Mouse (Mus musculus) left cerebral cortex, postnatal 36 days (tissue): ENCODE data around the gene Haus8. TPM values are rescaled to one million over a fixed set of nuclear protein-coding genes. Genes with fewer than 3 reads are reported as not detected.
"Not testable (repeated sequence)": the region's sequence is repeated elsewhere in the genome, so short reads cannot be mapped to it uniquely, and the experiment has no call there.

Experiments
- DNase-seq, 2 experiments: peaks; one replicate each; pipeline ENCODE4 v3.0.0; 2021 to 2022; ENCODE audit warnings: low spot score in 2 of 2, mixed read lengths in 1 of 2
- intact Hi-C: fragments of 180-260 bp; cut with DNase I; formaldehyde crosslinking; loops from one replicate; pipeline ENCODE4 v1.15.1; 2025
- total RNA-seq, 2 experiments: library from RNA; stranded (reverse); gene quantifications; 2 replicates each; pipeline ENCODE4 v1.2.3; 2021

The Haus8 gene
- total RNA-seq: 10 to 100 TPM; 12.3 to 15.8 TPM

GRCm38 (mm10) chr8:71272286-71273150 is at the start of gene Haus8, which contains the start of gene Myo9b:
Haus8 (minus strand) TSS chr8:71272934.
Myo9b (plus strand) TSS chr8:71272714.
- peak; percentile 95 to 97 for DNase-seq
- intact Hi-C loops: loop anchor here (5.0 kb wide), 1 partner anchor 365 kb away; the partner anchor contains the start of gene Map1s

GRCm38 (mm10) chr8:71319760-71320159 is 47.0 kb upstream of the Haus8 start:
- intact Hi-C loops, DNase-seq: not testable (repeated sequence)

- DNase-seq, intact Hi-C loops: not testable (repeated sequence)
These were observed 45.9 kb upstream of the Haus8 start for GRCm38 (mm10) chr8:71318610-71319009.

- no peak for DNase-seq
- intact Hi-C loops: no loop called here
These were observed 43.8 kb upstream of the Haus8 start for GRCm38 (mm10) chr8:71316486-71317031.

- DNase-seq: no peak
These were observed 43.2 kb upstream of the Haus8 start for GRCm38 (mm10) chr8:71315972-71316371.

GRCm38 (mm10) chr8:71313951-71314350 is 41.2 kb upstream of the Haus8 start:
- intact Hi-C loops: no loop called here
- DNase-seq: no peak

More at GRCm38 (mm10) chr8:71315972-71316371, 43.2 kb upstream of the Haus8 start:
- intact Hi-C loops: no loop called here

- DNase-seq: no peak
These were observed 40.0 kb upstream of the Haus8 start for GRCm38 (mm10) chr8:71312700-71313099.

GRCm38 (mm10) chr8:71310446-71310845 is 37.7 kb upstream of the Haus8 start:
- DNase-seq: no peak
- intact Hi-C loops: no loop called here

More at GRCm38 (mm10) chr8:71312700-71313099, 40.0 kb upstream of the Haus8 start:
- intact Hi-C loops: no loop called here

- intact Hi-C loops: no loop called here
- DNase-seq: no peak
These were observed 35.2 kb upstream of the Haus8 start for GRCm38 (mm10) chr8:71307913-71308312.

- intact Hi-C loops: no loop called here
- no peak for DNase-seq
These were observed 34.6 kb upstream of the Haus8 start for GRCm38 (mm10) chr8:71307371-71307770.

GRCm38 (mm10) chr8:71305988-71306387 is 33.3 kb upstream of the Haus8 start:
- intact Hi-C loops: no loop called here

GRCm38 (mm10) chr8:71303632-71304031 is 30.9 kb upstream of the Haus8 start:
- DNase-seq: no peak
- intact Hi-C loops: no loop called here

More at GRCm38 (mm10) chr8:71305988-71306387, 33.3 kb upstream of the Haus8 start:
- no peak for DNase-seq

GRCm38 (mm10) chr8:71302788-71303187 is 30.1 kb upstream of the Haus8 start:
- DNase-seq: no peak
- intact Hi-C loops: no loop called here

- intact Hi-C loops: no loop called here
- DNase-seq: no peak
These were observed 27.0 kb upstream of the Haus8 start for GRCm38 (mm10) chr8:71299716-71300115.

- intact Hi-C loops: no loop called here
- no peak for DNase-seq
These were observed 24.7 kb upstream of the Haus8 start for GRCm38 (mm10) chr8:71297439-71297838.

- no peak for DNase-seq
- intact Hi-C loops: no loop called here
These were observed 24.1 kb upstream of the Haus8 start for GRCm38 (mm10) chr8:71296784-71297183.

GRCm38 (mm10) chr8:71296188-71296621 is 23.5 kb upstream of the Haus8 start:
- DNase-seq: no peak
- intact Hi-C loops: no loop called here

- intact Hi-C loops, DNase-seq: not testable (repeated sequence)
These were observed 21.2 kb upstream of the Haus8 start for GRCm38 (mm10) chr8:71293930-71294329.

GRCm38 (mm10) chr8:71291351-71291750 is 18.6 kb upstream of the Haus8 start:
- intact Hi-C loops: no loop called here
- no peak for DNase-seq

- no peak for DNase-seq
- intact Hi-C loops: no loop called here
These were observed 18.2 kb upstream of the Haus8 start for GRCm38 (mm10) chr8:71290911-71291310.

GRCm38 (mm10) chr8:71290211-71290610 is 17.5 kb upstream of the Haus8 start:
- no peak for DNase-seq
- intact Hi-C loops: no loop called here
